Mouse (Mus musculus) left cerebral cortex, postnatal 4 days (tissue): ENCODE measurements around the gene Dnajc14. TPM values are rescaled to one million over a fixed set of nuclear protein-coding genes. Genes with fewer than 3 reads are reported as not detected.
"Not testable (repeated sequence)": the region's sequence is repeated elsewhere in the genome, so short reads cannot be mapped to it uniquely, and the experiment has no call there.

Experiments used
- DNase-seq: peaks from one replicate; pipeline ENCODE4 v3.0.0-alpha.2; 2022
- intact Hi-C: fragments of 180-260 bp; cut with DNase I; formaldehyde crosslinking; loops from one replicate; pipeline ENCODE4 v1.15.1; 2025
- total RNA-seq, 2 experiments: library from RNA; stranded (reverse); gene quantifications; 2 replicates each; pipeline ENCODE4 v1.2.3; 2021

The Dnajc14 gene
- total RNA-seq, 2 experiments from 2014 or later: 59.3 to 63.3 TPM

GRCm38 (mm10) chr10:128820217-128820616 lies 16.4 kb downstream of the Dnajc14 start:
- no peak for DNase-seq
- intact Hi-C loops: no loop called here

- intact Hi-C loops: no loop called here
- DNase-seq: peak; percentile 99
Measured at GRCm38 (mm10) chr10:128821358-128822056, 17.6 kb downstream of the Dnajc14 start, which contains the start of gene Ormdl2. Gene Ormdl2 (minus strand): TSS chr10:128821645.

GRCm38 (mm10) chr10:128822135-128822534 lies 18.3 kb downstream of the Dnajc14 start:
- intact Hi-C loops: no loop called here
- DNase-seq: no peak

- DNase-seq, intact Hi-C loops: not testable (repeated sequence)
Measured at GRCm38 (mm10) chr10:128823087-128823486, 19.2 kb downstream of the Dnajc14 start.

- intact Hi-C loops: no loop called here
- DNase-seq: no peak
Measured at GRCm38 (mm10) chr10:128823821-128824220, 20.0 kb downstream of the Dnajc14 start.

- intact Hi-C loops: no loop called here
- DNase-seq: no peak
Measured at GRCm38 (mm10) chr10:128837400-128837799, 33.5 kb downstream of the Dnajc14 start.

GRCm38 (mm10) chr10:128839434-128839833 lies 35.6 kb downstream of the Dnajc14 start:
- intact Hi-C loops: no loop called here

GRCm38 (mm10) chr10:128840612-128841011 lies 36.8 kb downstream of the Dnajc14 start:
- intact Hi-C loops: loop anchor here (10.0 kb wide), 1 partner anchor 134 kb away; no protein-coding TSS in a partner anchor
- DNase-seq: no peak

More at GRCm38 (mm10) chr10:128839434-128839833, 35.6 kb downstream of the Dnajc14 start:
- no peak for DNase-seq

GRCm38 (mm10) chr10:128843260-128843659 lies 39.4 kb downstream of the Dnajc14 start:
- intact Hi-C loops: loop anchor here (10.0 kb wide), 1 partner anchor 132 kb away; no protein-coding TSS in a partner anchor
- DNase-seq: no peak

GRCm38 (mm10) chr10:128845516-128845915 lies 41.7 kb downstream of the Dnajc14 start:
- intact Hi-C loops: loop anchor here (10.0 kb wide), 1 partner anchor 129 kb away; no protein-coding TSS in a partner anchor
- DNase-seq: no peak

- intact Hi-C loops: loop anchor here (10.0 kb wide), 1 partner anchor 128 kb away; no protein-coding TSS in a partner anchor
- DNase-seq: no peak
Measured at GRCm38 (mm10) chr10:128846664-128847063, 42.8 kb downstream of the Dnajc14 start.

GRCm38 (mm10) chr10:128848426-128848825 lies 44.6 kb downstream of the Dnajc14 start:
- no peak for DNase-seq
- intact Hi-C loops: loop anchor here (10.0 kb wide), 1 partner anchor 126 kb away; no protein-coding TSS in a partner anchor

GRCm38 (mm10) chr10:128850339-128850738 lies 46.5 kb downstream of the Dnajc14 start:
- no peak for DNase-seq
- intact Hi-C loops: no loop called here

- intact Hi-C loops: no loop called here
- no peak for DNase-seq
Measured at GRCm38 (mm10) chr10:128861176-128861575, 57.3 kb downstream of the Dnajc14 start.

GRCm38 (mm10) chr10:128866042-128866441 lies 62.2 kb downstream of the Dnajc14 start:
- DNase-seq: no peak
- intact Hi-C loops: no loop called here

- intact Hi-C loops: no loop called here
- DNase-seq: no peak
Measured at GRCm38 (mm10) chr10:128866518-128866917, 62.7 kb downstream of the Dnajc14 start.

Other genes starting within 250 kb of the Dnajc14 start
- gene Pa2g4, start 238.1 kb upstream of the Dnajc14 start, total RNA-seq: 100 to 1,000 TPM; 111 TPM
- under 1 TPM; 0.62 to 0.66 TPM for gene Erbb3, start 214.4 kb upstream of the Dnajc14 start, total RNA-seq
- 100 to 1,000 TPM; 595 to 651 TPM for gene Rps26, start 177.3 kb upstream of the Dnajc14 start, total RNA-seq
- 10 to 100 TPM; 25.0 to 30.7 TPM for gene Ikzf4, start 158.1 kb upstream of the Dnajc14 start, total RNA-seq
- gene Suox, start 130.0 kb upstream of the Dnajc14 start, total RNA-seq: 10 to 100 TPM; 10.5 to 11.0 TPM
- gene Rab5b, start 107.8 kb upstream of the Dnajc14 start, total RNA-seq: 100 to 1,000 TPM; 113 TPM
- gene Pmel, start 99.9 kb upstream of the Dnajc14 start, total RNA-seq: 1 to 10 TPM in 1 of 2 experiments, under 1 TPM in 1; 0.50 to 1.6 TPM
- gene Cdk2, start 99.0 kb upstream of the Dnajc14 start, total RNA-seq: 10 to 100 TPM in 1 of 2 experiments, 1 to 10 TPM in 1; 8.1 to 10.0 TPM
- gene Dgka, start 59.2 kb upstream of the Dnajc14 start, total RNA-seq: 1 to 10 TPM; 7.5 to 7.7 TPM
- 10 to 100 TPM; 37.5 TPM for gene Pym1, start 56.2 kb upstream of the Dnajc14 start, total RNA-seq
- gene Mmp19, start 13.2 kb upstream of the Dnajc14 start, total RNA-seq: 1 to 10 TPM in 1 of 2 experiments, under 1 TPM in 1; 0.74 to 1.3 TPM
- 10 to 100 TPM; 14.1 to 14.2 TPM for gene Tmem198b, start 308 bp downstream of the Dnajc14 start, total RNA-seq
- 10 to 100 TPM; 50.9 to 53.4 TPM for gene Sarnp, start 13.3 kb downstream of the Dnajc14 start, total RNA-seq
- gene Ormdl2, start 17.6 kb downstream of the Dnajc14 start, total RNA-seq: 1 to 10 TPM; 4.3 to 5.2 TPM
- 10 to 100 TPM; 18.8 to 20.1 TPM for gene Gdf11, start 87.7 kb downstream of the Dnajc14 start, total RNA-seq
- 10 to 100 TPM; 52.7 to 64.3 TPM for gene Cd63, start 96.9 kb downstream of the Dnajc14 start, total RNA-seq
- 1 to 10 TPM; 5.4 to 6.1 TPM for gene Rdh5, start 118.8 kb downstream of the Dnajc14 start, total RNA-seq
- 10 to 100 TPM; 90.7 to 91.9 TPM for gene Bloc1s1, start 120.0 kb downstream of the Dnajc14 start, total RNA-seq
- 1 to 10 TPM; 8.9 to 9.1 TPM for gene Itga7, start 129.8 kb downstream of the Dnajc14 start, total RNA-seq
- gene Mettl7b, start 156.9 kb downstream of the Dnajc14 start, total RNA-seq: not detected
- not detected for gene Olfr9, start 185.4 kb downstream of the Dnajc14 start, total RNA-seq
- gene Olfr763, start 206.7 kb downstream of the Dnajc14 start, total RNA-seq: not detected
- gene Olfr764-ps1, start 235.8 kb downstream of the Dnajc14 start, total RNA-seq: not detected
- not detected for gene Olfr765, start 245.9 kb downstream of the Dnajc14 start, total RNA-seq